Mouse (Mus musculus): ENCODE data around the gene BC051665.
A peak's percentile ranks its signal among the peaks of the same experiment; 100 is the strongest.

BC051665 gene

GRCm38 (mm10) chr13:60743381-60744077 is 42.6 kb downstream of the BC051665 start:
- ATAC-seq (ENCODE audit: low TSS enrichment) = peak; percentile 66

GRCm38 (mm10) chr13:60742611-60743010 is 43.6 kb downstream of the BC051665 start:
- ATAC-seq (ENCODE audit: low TSS enrichment) = no peak

- ATAC-seq (ENCODE audit: low TSS enrichment) = no peak
Observed at GRCm38 (mm10) chr13:60740248-60740647, 45.9 kb downstream of the BC051665 start.

GRCm38 (mm10) chr13:60738429-60738828 is 47.7 kb downstream of the BC051665 start:
- peak; percentile 69 for ATAC-seq (ENCODE audit: low TSS enrichment)

- 0 out of 2 replicates have a peak, but pooled peaks have one; percentile 5 for ATAC-seq (ENCODE audit: low TSS enrichment)
Observed at GRCm38 (mm10) chr13:60737632-60738324, 48.4 kb downstream of the BC051665 start.

- no peak for ATAC-seq (ENCODE audit: low TSS enrichment)
Observed at GRCm38 (mm10) chr13:60736421-60737105, 49.6 kb downstream of the BC051665 start.

- 0 out of 2 replicates have a peak, but pooled peaks have one; percentile 22 for ATAC-seq (ENCODE audit: low TSS enrichment)
Observed at GRCm38 (mm10) chr13:60735306-60735705, 50.9 kb downstream of the BC051665 start.
